Mouse (Mus musculus): ENCODE measurements around the gene Cnep1r1.
A peak's percentile ranks its signal among the peaks of the same experiment; 100 is the strongest.

Cnep1r1 gene

DNA sequence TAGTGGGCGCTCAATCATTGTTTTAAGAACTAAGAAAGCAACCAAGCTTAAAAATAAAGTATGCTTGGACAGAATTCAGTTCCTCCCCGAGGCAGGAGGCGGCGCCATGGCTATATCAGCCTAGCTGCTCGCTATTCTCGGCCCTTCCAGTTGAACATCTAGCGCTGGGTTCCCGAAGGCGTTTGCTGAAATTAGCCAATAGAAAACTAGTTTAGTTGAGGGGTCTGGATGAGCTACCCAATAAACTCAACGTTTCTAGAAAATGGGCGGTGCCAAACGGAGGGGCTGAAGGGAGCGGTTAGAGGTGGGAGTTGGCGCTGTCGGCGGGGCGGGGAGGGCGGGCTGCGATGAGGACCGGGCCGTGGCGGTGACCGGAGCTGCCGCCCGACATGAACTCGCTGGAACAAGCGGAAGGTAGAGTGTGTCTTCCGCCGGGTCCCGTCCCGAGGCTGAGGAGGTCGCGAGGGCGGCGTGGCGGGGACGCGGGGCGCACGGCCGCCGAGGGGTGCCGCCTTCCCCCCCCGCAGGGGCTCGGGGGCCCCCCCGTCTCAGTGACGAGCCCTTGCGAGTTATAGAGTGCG lies at the start of gene Cnep1r1:
TSS of gene Cnep1r1 (plus strand) at position 314 of the 581 bp plus-strand sequence.
- peak; percentile 90 for DNase-seq (ENCODE audit: low spot score)

DNA sequence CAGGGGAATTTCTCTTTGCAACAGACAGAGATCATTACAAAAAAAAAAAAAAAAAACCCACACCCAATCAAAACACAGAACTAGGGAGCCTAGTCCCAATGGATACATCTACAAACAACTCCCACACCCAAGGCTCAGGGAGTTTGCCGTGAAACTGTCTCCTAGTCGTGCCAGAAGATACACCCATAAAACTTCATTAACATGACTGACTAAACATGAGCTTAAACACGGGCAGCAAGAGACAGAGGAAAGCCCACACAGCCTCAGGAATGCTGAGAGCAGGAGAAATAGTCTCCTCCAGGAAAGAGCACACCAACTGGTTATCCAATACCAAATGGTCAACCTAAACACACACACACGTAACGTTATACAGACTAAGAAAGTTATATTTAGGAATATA lies 36.4 kb upstream of the Cnep1r1 start:
- no peak for DNase-seq (ENCODE audit: low spot score)

GRCm38 (mm10) chr8:88088006-88088405 lies 30.6 kb upstream of the Cnep1r1 start:
- DNase-seq (ENCODE audit: low spot score), result no peak

DNA sequence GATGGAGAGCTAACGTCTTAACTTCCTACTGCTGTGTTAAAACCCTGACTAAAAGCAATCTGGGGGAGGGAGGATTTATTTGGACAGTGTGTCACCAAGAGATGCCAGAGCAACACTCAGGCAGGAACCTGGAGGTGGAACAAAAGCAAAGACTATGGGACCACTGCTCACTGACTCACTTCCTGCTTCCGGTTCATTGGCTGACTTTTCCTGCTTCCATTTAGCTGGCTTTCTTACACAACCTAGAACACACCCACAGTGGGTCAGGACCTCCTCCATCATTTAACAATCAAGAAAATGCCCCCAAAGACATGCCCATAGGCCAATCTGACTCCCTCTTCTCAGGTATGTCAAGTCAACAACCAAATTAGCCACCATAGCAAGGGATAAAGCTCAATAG lies 26.9 kb upstream of the Cnep1r1 start:
- DNase-seq (ENCODE audit: low spot score), result no peak

- DNase-seq (ENCODE audit: low spot score), result no peak
Measured at GRCm38 (mm10) chr8:88093367-88093766, 25.2 kb upstream of the Cnep1r1 start.

DNA sequence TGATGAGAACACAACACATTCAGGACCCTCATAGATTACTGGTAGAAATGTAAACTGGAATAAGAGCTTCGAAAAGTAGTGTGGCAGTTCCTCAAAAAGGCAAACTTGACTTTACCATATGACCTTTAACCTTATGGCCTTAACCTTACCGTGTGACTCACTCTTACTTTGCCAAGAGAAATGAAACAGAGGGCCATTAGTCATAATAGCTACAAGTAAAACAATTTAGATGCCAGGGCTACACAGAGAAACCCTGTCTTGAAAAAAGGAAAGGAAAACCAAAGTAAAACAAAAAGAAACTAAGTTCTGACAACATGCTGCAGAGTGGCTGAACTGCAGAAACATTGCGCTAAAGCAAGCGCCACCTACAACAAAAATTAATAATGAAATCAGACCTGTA lies 19.7 kb upstream of the Cnep1r1 start:
- DNase-seq (ENCODE audit: low spot score), result no peak

DNA sequence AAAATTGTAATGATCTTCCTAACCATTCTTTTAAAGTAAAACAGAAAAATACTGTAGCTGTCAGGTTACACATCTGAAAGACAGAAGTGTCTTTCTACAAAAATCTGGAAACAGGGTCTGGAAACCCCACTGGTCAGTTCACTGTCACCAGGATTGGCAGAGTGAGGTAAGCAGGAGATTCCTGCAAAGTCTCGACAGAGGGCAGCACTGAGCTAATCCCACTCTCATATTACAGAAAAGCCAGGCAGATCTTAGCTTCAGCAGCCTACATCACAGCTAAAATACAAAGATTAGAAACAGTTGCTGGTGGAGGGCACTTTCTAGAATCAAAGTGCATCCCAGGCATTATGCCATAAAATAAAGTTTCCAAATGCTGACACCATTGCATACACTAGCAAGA lies 19.0 kb upstream of the Cnep1r1 start:
- peak; percentile 27 for DNase-seq (ENCODE audit: low spot score)

DNA sequence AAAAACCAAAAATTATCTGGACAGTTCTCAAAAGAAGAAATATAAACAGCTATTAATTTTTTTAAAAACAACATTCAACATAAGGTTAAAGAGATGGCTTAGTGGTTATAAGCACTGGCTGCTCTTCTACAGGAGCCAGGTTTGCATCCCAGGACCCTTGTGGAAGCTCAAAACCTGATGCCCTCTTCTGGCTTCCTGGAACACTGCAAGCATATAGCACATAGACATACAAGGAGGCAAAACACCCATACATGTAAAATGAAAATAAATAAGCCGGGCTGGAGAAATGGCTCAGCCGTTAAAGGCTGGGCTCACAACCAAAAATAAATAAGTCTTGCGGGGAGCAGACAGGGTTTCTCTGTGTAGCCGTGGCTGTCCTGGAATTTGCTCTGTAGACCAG lies 9.3 kb upstream of the Cnep1r1 start:
- DNase-seq (ENCODE audit: low spot score), result no peak

- no peak for DNase-seq (ENCODE audit: low spot score)
Measured at GRCm38 (mm10) chr8:88119076-88119475, 507 bp downstream of the Cnep1r1 start.

- DNase-seq (ENCODE audit: low spot score), result no peak
Measured at GRCm38 (mm10) chr8:88124850-88125249, 6.3 kb downstream of the Cnep1r1 start.

GRCm38 (mm10) chr8:88129397-88129796 lies 10.8 kb downstream of the Cnep1r1 start:
- no peak for DNase-seq (ENCODE audit: low spot score)

GRCm38 (mm10) chr8:88130754-88131317 lies 12.3 kb downstream of the Cnep1r1 start:
- DNase-seq (ENCODE audit: low spot score), result peak; percentile 9

DNA sequence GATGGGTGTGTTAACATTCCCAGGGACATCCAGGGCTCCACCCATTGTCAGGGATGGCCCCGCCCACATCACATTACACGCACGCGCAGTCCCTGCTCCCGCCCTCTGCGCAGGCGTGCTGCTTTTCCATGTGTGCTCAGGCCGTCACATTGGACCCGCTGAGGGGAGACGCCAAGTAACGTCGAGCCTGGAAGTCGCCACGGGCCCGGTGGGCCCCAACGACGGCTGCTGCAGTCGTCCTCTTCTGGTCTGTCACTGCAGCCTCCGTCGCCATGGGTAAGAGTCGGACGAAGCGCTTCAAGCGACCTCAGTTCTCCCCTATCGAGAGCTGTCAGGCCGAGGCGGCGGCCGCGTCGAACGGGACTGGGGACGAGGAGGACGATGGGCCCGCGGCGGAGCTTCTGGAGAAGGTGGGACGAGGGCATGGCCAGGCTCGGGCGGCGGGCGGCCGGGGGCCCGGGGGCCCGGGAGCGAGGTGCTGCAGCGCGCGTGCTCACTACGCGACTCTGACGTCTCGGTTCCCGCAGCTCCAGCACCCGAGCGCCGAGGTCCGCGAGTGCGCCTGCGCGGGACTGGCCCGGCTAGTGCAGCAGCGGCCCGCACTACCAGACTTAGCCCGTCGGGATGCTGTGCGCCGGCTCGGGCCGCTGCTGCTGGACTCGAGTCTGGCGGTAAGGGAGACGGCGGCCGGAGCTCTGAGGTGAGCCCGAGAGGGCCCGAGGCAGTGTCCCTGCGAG lies 19.3 kb downstream of the Cnep1r1 start, which contains the start of gene Heatr3:
TSS of gene Heatr3 (plus strand) at position 108 of the 737 bp plus-strand sequence.
- peak; percentile 95 for DNase-seq (ENCODE audit: low spot score)

- DNase-seq (ENCODE audit: low spot score), result no peak
Measured at GRCm38 (mm10) chr8:88139256-88139655, 20.7 kb downstream of the Cnep1r1 start.

GRCm38 (mm10) chr8:88141629-88142028 lies 23.1 kb downstream of the Cnep1r1 start:
- DNase-seq (ENCODE audit: low spot score), result no peak

DNA sequence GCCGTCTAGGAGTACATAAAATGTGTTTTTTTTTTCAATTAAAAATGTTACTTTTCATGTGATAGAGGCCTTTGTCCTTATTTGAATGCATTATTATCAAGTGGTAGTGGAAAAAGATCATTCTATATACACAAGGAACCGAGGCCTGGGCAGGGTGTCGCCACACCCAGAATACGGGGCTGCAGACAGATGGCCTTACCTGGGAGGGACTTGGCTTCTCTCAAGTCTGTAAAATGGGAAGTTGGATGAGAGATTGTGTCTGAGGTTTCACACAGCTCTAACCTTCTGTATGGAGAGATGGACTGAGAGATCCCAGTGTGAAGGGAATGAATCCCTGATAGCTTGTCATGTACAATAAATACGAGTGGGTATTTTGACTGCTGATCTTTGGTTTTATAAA lies 25.5 kb downstream of the Cnep1r1 start:
- DNase-seq (ENCODE audit: low spot score), result no peak

- no peak for DNase-seq (ENCODE audit: low spot score)
Measured at GRCm38 (mm10) chr8:88150910-88151371, 32.4 kb downstream of the Cnep1r1 start.

DNA sequence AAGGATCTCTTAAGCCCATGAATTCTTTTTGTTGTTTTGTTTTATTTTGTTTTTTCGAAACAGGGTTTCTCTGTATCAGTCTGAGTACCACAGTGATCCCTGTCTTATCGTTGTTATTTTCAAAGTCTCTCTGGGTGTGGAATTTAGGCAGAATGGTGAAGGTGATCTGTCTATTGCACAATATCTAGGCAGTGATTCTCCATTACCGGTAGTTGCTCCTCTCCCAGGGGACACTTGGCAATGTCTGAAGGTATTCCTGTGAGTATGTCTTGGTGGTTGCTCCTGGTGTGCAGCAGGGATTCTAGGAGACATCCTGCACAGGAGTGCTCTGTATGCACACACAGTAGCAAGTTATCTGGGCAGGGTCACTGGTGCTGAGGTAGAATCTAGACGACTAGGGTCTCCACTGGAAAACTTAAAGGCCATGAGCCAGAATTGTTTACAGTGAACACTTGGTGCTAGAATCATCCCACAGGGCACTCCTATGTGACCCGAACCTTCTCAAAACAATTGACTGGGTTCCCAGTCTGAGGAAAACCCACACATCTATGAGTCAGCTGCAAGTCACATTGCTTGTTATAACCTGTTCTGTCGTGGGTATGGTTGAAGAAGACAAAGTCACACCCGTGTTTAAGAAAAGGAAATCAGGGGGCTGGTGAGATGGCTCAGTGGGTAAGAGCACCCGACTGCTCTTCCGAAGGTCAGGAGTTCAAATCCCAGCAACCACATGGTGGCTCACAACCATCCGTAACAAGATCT lies 41.8 kb downstream of the Cnep1r1 start:
- no peak for DNase-seq (ENCODE audit: low spot score)

- peak; percentile 72 for DNase-seq (ENCODE audit: low spot score)
Measured at GRCm38 (mm10) chr8:88161439-88161838, 42.9 kb downstream of the Cnep1r1 start.

- no peak for DNase-seq (ENCODE audit: low spot score)
Measured at GRCm38 (mm10) chr8:88175264-88175663, 56.7 kb downstream of the Cnep1r1 start.

DNA sequence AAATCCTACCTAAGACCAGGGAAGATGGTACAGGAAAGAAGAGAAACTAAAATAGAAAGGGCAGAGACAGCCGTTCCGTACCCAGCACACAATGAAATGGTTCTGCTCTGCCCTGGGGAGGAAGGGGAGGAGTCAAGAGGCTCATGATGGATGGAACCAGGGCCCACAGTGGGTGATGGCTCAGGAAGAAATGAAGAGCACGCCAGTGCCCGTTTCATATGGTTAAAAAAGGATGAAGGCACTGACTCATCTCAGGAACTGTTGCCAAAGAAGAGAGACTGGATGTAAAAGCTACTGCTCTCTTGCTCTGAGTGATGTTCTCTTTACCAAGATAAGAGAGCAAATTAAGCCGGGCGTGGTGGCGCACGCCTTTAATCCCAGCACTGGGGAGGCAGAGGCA lies 58.7 kb downstream of the Cnep1r1 start:
- DNase-seq (ENCODE audit: low spot score), result no peak

DNA sequence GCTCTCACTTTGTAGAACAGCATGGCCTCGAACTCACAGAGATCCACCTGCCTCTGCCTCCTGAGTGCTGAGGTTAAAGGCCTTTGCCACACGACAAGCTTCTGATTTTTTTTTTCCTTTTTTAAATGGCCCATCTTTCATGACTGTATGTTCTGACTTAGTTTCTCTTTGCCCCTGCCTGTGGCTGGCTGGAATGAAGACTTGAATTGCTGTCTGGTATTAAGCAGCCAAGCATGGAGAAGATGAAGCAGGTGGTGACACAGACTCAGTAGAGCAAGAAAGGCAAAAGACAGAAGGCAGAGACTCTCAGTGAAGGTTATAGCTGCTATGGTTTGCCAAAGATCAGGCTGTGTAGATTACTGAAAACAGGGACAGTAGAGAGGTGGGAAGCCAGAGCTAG lies 64.6 kb downstream of the Cnep1r1 start:
- DNase-seq (ENCODE audit: low spot score), result no peak
